Mouse (Mus musculus) hematopoietic stem cell, adult 5-6 weeks (primary cell): ENCODE results near the gene Ptprk. TPM values are rescaled to one million over a fixed set of nuclear protein-coding genes. Genes with fewer than 3 reads are reported as not detected.

Experiments
- ATAC-seq, 2 experiments: fragments of 125-278 bp in 1 of 2; replicated peaks in 1 of 2; 2 replicates each; pipeline ENCODE4 v1.8.0; 2016 to 2017; ENCODE audit warnings: inconsistent platforms in 2 of 2, mild to moderate bottlenecking in 2 of 2, moderate number of reproducible peaks in 2 of 2, low read depth in 1 of 2, moderate TSS enrichment in 1 of 2; ENCODE audit not compliant: low FRiP score in 2 of 2, poor library complexity in 2 of 2, severe bottlenecking in 2 of 2, insufficient read depth in 1 of 2, low TSS enrichment in 1 of 2
- total RNA-seq: library from RNA; stranded (forward); fragments of 172-1452, 232-1000 nt; gene quantifications from 2 replicates; pipeline ENCODE4 v1.2.3, GENCODE M21; 2017

The Ptprk gene
- total RNA-seq, 1 experiment from 2014 or later: 1.5 TPM

- ATAC-seq: peak in 1 of 2 experiments; percentile 46; a peak in 2 of 4 replicates
Observed at GRCm38 (mm10) chr10:28617203-28617602, 542.6 kb downstream of the Ptprk start.

GRCm38 (mm10) chr10:28618002-28618401 is 543.4 kb downstream of the Ptprk start:
- no peak; a peak in 1 of 4 replicates for ATAC-seq

DNA sequence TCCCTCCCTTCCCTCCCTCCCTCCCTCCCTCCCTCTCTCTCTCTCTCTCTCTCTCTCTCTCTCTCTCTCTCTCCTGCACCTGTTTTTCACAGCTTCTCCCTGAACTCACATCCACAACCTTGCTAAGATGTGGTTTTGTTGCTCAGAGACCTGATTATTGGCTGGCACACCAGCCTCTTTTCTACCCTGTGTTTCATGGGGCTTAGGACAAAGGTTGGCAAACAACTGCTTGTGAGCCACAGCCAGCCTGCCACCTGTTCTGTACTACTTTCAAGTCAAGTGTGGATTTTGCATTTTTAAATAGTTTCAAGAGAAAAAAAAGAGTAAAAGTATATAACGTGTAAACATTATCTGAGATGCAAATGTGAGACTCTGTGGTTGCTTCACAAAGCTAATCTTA is 544.8 kb downstream of the Ptprk start:
- ATAC-seq: no peak

GRCm38 (mm10) chr10:28636096-28636495 is 561.5 kb downstream of the Ptprk start:
- ATAC-seq: no peak

GRCm38 (mm10) chr10:28641887-28642286 is 567.3 kb downstream of the Ptprk start:
- ATAC-seq: no peak
